Mouse (Mus musculus): ENCODE measurements at regions not wholly inside any gene's neighbourhood (a gene's known extent, or its start where the extent isn't known, plus 50 kb on each side); places are given as distances from the start of the nearest gene placed in this dataset.

DNA sequence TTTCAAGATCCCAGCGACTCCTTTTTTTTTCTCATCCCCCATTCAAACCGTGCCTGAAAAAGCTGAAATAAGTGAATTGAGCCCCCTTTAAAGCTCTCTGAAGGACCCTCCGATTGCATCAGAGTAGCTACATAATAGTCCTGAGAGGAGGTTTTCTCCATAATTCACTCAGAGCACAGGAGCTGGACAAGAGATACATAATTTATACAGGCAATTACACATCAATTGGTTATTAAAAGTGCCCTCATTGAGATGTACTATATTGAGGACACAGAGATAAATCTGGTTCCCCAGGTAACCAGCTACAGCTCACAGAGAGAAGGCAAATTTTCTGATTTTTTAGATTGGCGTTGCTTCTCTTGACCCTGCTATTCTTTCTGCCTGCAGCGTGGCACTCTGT is 636.1 kb upstream of the Kirrel3 start:
- TF ChIP-seq CTCF (conservative IDR thresholded peaks at IDR 0.05; ENCODE audit: low read length) = no peak
- TF ChIP-seq POU5F1 (IDR thresholded peaks at IDR 0.05; ENCODE audit: borderline replicate concordance, low read length) = no peak
- TF ChIP-seq NANOG (IDR thresholded peaks at IDR 0.05; ENCODE audit: borderline replicate concordance, low read length) = no peak
